ENCODE assay signal across 27 mouse cellular contexts in the genomic region with DNA sequence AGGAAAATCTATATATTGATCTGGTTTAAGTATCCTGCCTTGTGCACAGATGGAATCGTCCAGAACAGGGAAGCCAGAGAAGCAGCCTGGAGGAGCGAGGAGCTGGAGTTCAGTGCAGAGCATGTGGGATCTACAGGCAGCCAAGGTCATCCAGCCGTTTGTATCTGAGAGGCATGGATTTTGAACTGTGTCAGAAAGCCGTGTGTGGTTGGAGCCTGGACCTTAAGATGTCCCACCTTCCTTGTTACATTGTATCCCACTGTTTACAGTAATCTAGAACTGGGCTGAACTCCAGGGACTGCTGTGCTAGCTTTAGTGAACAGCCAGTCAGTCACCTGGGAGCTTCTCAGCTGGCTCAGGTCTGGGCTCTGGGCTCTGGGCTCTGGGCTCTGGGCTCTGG. TPM values are rescaled to one million over a fixed set of nuclear protein-coding genes. Genes with fewer than 3 reads are reported as not detected.
DNase-seq lines count a peak whose midpoint lies in the region; ATAC-seq and TF ChIP-seq lines count a peak whose summit lies in the region.
"Had no signal": no experiment of that assay in that cellular context is flagged by ENCODE, and none has a peak within 500 bp of the region (broad histone marks: within the 10 kb centered on the region; RNA-seq: fewer than 3 reads in every experiment).

No protein-coding gene starts in this region.

- H3K27me3 ChIP-seq in liver, postnatal 0 days (ENCODE audit: insufficient read depth, low read length): no peaks in the 10 kb centered on the region
- no peaks in the 10 kb centered on the region for H3K27me3 ChIP-seq in hindbrain, embryonic 11.5 days (ENCODE audit: control insufficient read depth, insufficient read depth, low read length)
- H3K27me3 ChIP-seq: heart, embryonic 13.5 days; midbrain, embryonic 12.5 days; neural tube, embryonic 15.5 days had no signal

- no peak for TF ChIP-seq CTCF in liver, postnatal 0 days (IDR thresholded peaks at IDR 0.05; ENCODE audit: low read depth)

- intact Hi-C loops in heart, postnatal 10 days (cut with DNase I): no loop called here

- WGBS in liver, postnatal 0 days (ENCODE audit: insufficient replicate concordance): 56% methylated on average over 4 of the region's 4 CpGs
- 80% methylated on average over 4 of the region's 4 CpGs for WGBS in hindbrain, embryonic 11.5 days

- TF ChIP-seq EP300 in liver, postnatal 0 days (IDR thresholded peaks at IDR 0.05; ENCODE audit: low read depth): no peak

- peak overlapping the region; percentile 53 for H3K9ac ChIP-seq in liver, postnatal 0 days (replicated peaks)
- H3K9ac ChIP-seq in hindbrain, embryonic 11.5 days (ENCODE audit: low read depth, low read length): no peak overlapping the region
- H3K9ac ChIP-seq: forebrain, postnatal 0 days; heart, embryonic 13.5 days; midbrain, embryonic 12.5 days; neural tube, embryonic 15.5 days had no signal

- no peak overlapping the region for H3K4me2 ChIP-seq in liver, postnatal 0 days (ENCODE audit: low read depth, low read length)
- H3K4me2 ChIP-seq in hindbrain, embryonic 11.5 days (replicated peaks; ENCODE audit: low read depth, low read length): no peak overlapping the region
- H3K4me2 ChIP-seq: heart, embryonic 13.5 days; midbrain, embryonic 12.5 days; neural tube, embryonic 15.5 days had no signal

- no peaks in the 10 kb centered on the region for H3K9me3 ChIP-seq in liver, postnatal 0 days (ENCODE audit: low read length)
- H3K9me3 ChIP-seq in hindbrain, embryonic 11.5 days (ENCODE audit: control insufficient read depth, low read length): no peaks in the 10 kb centered on the region
- H3K9me3 ChIP-seq: heart, embryonic 13.5 days; midbrain, embryonic 12.5 days; neural tube, embryonic 15.5 days had no signal

- H3K4me1 ChIP-seq in liver, postnatal 0 days (ENCODE audit: insufficient read depth): peaks cover 18% of the 10 kb centered on the region
- H3K4me1 ChIP-seq in hindbrain, embryonic 11.5 days (replicated peaks; ENCODE audit: control insufficient read depth, insufficient read depth, low read length): peaks cover 3% of the 10 kb centered on the region; the same call in 1 of the 2 replicates
- H3K4me1 ChIP-seq: midbrain, embryonic 12.5 days had no signal

- H3K27ac ChIP-seq in liver, postnatal 0 days (ENCODE audit: low read depth): peak overlapping the region; percentile 97
- no peak overlapping the region for H3K27ac ChIP-seq in hindbrain, embryonic 11.5 days (ENCODE audit: low read depth, low read length)
- H3K27ac ChIP-seq: gastrocnemius, adult 2 months; heart, embryonic 13.5 days; hindbrain, postnatal 0 days; midbrain, embryonic 12.5 days; neural tube, embryonic 15.5 days had no signal

- H3K4me3 ChIP-seq in liver, postnatal 0 days (ENCODE audit: low read depth, low read length): no peak overlapping the region
- no peak overlapping the region for H3K4me3 ChIP-seq in hindbrain, embryonic 11.5 days (ENCODE audit: low read depth, low read length)
- H3K4me3 ChIP-seq: erythroblast, embryonic 14.5 days; gastrocnemius, adult 2 months; heart, embryonic 13.5 days; midbrain, embryonic 12.5 days; neural tube, embryonic 15.5 days had no signal

- ATAC-seq in liver, postnatal 0 days: no peak
- no peak for ATAC-seq in hindbrain, embryonic 11.5 days (ENCODE audit: low FRiP score)
- ATAC-seq: forebrain, postnatal 0 days; hindbrain, postnatal 0 days had no signal

- no peaks in the 10 kb centered on the region; the same call in 1 of the 2 replicates for H3K36me3 ChIP-seq in liver, postnatal 0 days (replicated peaks; ENCODE audit: insufficient read depth, low read length)
- no peaks in the 10 kb centered on the region for H3K36me3 ChIP-seq in hindbrain, embryonic 11.5 days (ENCODE audit: control insufficient read depth, insufficient read depth, low read length)
- H3K36me3 ChIP-seq: heart, embryonic 13.5 days; midbrain, embryonic 12.5 days; neural tube, embryonic 15.5 days had no signal

- peak; percentile 76 for DNase-seq in heart, adult 11 months
- DNase-seq in heart, postnatal 10 days: no peak
- DNase-seq in ovary, adult 18-20 months (ENCODE audit: low spot score): peak; percentile 28
- no peak for DNase-seq in ovary, postnatal 10 days (ENCODE audit: low spot score)
- DNase-seq in liver, postnatal 0 days: no peak
- DNase-seq in hindbrain, embryonic 11.5 days (ENCODE audit: low spot score): no peak
- DNase-seq in spleen, postnatal 36 days (ENCODE audit: low spot score in 2 of 2): no peak
- DNase-seq: cerebellum, adult 11 months; forebrain, postnatal 0 days; gastrocnemius, adult 2 months; heart, postnatal 4 days; left cerebral cortex, postnatal 4 days; lung, adult 18-20 months; lung, postnatal 4 days; retina, postnatal 1 day; thymus, postnatal 25 days had no signal

RNA-seq across cellular contexts. Expression of gene Nr1i2, which starts 8.1 kb away (rescaled TPM):
- not detected for total RNA-seq in heart, postnatal 10 days (2021)
- polyA plus RNA-seq in liver, postnatal 0 days (2015; fragmentation: Nextera tagmentation; extraction: Ambion mirVana): 13.8 and 14.6 TPM in 2 replicates
- 0.06 TPM in 1 of 2 replicates, not detected in the other for polyA plus RNA-seq in hindbrain, embryonic 11.5 days (2014; fragmentation: Nextera tagmentation; extraction: Ambion mirVana)
- total RNA-seq: CH12.LX; common myeloid progenitor, adult 5-6 weeks; forebrain, postnatal 0 days; gastrocnemius, adult 2 months; granulocyte monocyte progenitor cell, adult 5-6 weeks; heart, postnatal 4 days; hindbrain, postnatal 0 days; left cerebral cortex, adult 18-20 months; left cerebral cortex, postnatal 4 days had no signal
- polyA plus RNA-seq: adrenal gland, adult 2 months; embryonic facial prominence, embryonic 11.5 days; erythroblast, embryonic 14.5 days; forebrain, postnatal 0 days; heart, embryonic 13.5 days; midbrain, embryonic 12.5 days; neural tube, embryonic 15.5 days had no signal

RNA-seq across cellular contexts. Expression of gene Maats1, which starts 55.4 kb away (rescaled TPM):
- total RNA-seq in heart, postnatal 10 days (2021): not detected
- 0.04 TPM in 1 of 2 replicates, not detected in the other for polyA plus RNA-seq in liver, postnatal 0 days (2015; fragmentation: Nextera tagmentation; extraction: Ambion mirVana)
- 1.3 and 1.5 TPM in 2 replicates for polyA plus RNA-seq in hindbrain, embryonic 11.5 days (2014; fragmentation: Nextera tagmentation; extraction: Ambion mirVana)
- total RNA-seq: common myeloid progenitor, adult 5-6 weeks; gastrocnemius, adult 2 months; granulocyte monocyte progenitor cell, adult 5-6 weeks had no signal
- polyA plus RNA-seq: adrenal gland, adult 2 months; erythroblast, embryonic 14.5 days had no signal

Comparison
In these comparisons a context has a peak if more than half of its experiments do, and no peak if none do; other contexts are left out.
1. DNase-seq: peak in heart, adult 11 months (single experiment) and ovary, adult 18-20 months (single experiment); none in heart, postnatal 10 days (0 of 2), ovary, postnatal 10 days (single experiment), liver, postnatal 0 days (single experiment), hindbrain, embryonic 11.5 days (single experiment) and spleen, postnatal 36 days (0 of 2).
2. RNA of gene Nr1i2, which starts 8.1 kb away (polyA plus RNA-seq): 13.8 to 14.6 TPM in liver, postnatal 0 days; 0.06 TPM in hindbrain, embryonic 11.5 days; every median in the first group is over 10 times any median in the second.